Mouse (Mus musculus) thymus, postnatal 36 days (tissue): ENCODE results near the gene Ppp4r3a.
"Not testable (repeated sequence)": the region's sequence is repeated elsewhere in the genome, so short reads cannot be mapped to it uniquely, and the experiment has no call there.

Source experiments
- DNase-seq, 2 experiments: peaks; one replicate each; pipeline ENCODE4 v3.0.0; 2022; ENCODE audit warnings: mixed read lengths in 2 of 2

The Ppp4r3a gene

DNA sequence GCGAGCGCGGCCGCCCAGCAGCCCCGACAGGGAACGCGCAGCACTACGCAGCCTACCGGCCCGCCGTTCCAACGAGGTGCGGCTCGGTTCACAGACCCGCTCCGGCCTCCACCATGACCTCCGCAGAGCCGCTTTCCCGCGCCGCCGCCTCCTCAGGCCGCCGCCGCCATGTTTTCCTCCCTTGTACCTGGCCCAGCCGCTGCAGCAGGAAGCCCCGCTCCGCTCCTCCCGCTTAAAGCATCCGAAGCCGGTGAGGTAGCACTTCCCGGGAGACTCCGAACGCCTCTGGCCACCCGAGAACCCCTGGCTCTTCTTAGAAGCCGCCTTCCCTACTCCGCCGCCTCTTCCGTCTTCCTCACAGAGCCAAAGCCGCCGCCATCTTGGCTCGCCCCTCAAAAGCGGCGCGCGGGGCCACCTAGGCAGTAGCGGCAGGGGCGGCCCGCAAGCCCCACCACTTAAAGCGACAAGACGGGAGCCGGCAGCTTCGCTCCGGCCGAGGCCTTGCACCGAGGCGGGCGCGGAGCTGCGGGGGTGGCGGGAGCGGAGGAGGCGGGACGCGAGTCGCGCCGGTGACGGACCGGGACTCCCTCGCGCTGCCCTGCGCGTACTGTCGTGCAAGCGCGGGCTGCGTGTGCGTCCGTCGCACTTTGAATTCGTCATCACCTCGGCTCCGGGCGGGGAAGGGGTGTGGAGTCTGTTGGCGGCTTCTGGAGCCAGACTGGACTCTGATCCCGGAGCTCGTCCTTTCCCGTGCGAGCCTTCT, at the start of gene Ppp4r3a:
Gene Ppp4r3a, minus strand, starts transcription at position 627 of the 763 bp plus-strand sequence.
- DNase-seq, result peak; percentile 91

DNA sequence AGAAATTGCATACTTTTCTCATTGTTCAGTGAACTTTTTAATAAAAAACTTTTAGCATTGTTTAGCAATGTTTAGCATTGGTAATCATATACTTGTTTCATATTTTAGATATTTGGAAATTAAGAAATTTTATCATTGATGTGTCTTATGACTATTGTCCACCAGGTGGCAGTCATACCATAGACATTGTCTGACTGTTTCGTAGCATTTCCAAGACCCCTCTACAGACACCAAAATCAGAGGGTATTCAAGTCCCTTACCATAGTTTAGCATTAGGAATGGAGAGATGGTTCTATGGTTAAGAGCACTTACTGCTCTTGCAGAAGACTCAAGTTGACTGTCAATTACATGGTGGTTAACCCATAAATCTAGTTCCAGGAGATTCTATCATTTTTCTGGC, 39.5 kb upstream of the Ppp4r3a start:
- no peak for DNase-seq

DNA sequence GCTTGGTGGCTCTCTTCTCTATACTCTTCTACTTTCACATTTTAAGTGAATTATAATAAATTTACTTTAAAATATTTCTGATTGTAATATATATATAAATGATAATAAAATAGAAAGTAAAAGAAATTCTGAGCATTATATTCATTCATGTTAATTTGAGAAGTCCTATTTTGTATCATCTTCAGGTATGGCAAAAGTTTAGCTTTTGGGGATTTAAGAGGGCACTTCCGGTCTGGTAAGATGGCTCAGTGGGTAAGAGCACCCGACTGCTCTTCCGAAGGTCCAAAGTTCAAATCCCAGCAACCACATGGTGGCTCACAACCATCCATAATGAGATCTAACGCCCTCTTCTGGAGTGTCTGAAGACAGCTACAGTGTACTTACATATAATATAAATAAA, 38.6 kb upstream of the Ppp4r3a start:
- not testable (repeated sequence) for DNase-seq

- not testable (repeated sequence) for DNase-seq
These were observed 26.5 kb upstream of the Ppp4r3a start for GRCm38 (mm10) chr12:101109794-101110585.

DNA sequence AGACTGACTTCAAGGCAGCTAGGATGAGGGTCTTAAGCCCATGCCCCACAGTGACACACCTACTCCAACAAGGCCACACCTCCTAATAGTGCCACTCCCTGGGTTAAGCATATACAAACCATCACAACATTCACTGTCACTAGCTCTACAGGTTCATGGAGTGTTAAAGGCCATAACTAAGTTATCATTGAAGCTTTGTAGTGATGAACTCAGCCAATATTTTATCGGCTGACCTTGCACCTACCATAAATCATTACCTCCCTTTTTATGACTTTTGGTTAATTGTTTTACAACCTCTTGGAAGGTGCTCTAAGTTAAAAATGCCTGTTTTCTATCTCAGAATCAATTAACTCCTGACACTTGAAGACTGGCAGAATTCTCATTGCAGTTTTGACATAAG, 24.2 kb upstream of the Ppp4r3a start:
- DNase-seq, result no peak

GRCm38 (mm10) chr12:101105571-101105970, 22.1 kb upstream of the Ppp4r3a start:
- no peak for DNase-seq

DNA sequence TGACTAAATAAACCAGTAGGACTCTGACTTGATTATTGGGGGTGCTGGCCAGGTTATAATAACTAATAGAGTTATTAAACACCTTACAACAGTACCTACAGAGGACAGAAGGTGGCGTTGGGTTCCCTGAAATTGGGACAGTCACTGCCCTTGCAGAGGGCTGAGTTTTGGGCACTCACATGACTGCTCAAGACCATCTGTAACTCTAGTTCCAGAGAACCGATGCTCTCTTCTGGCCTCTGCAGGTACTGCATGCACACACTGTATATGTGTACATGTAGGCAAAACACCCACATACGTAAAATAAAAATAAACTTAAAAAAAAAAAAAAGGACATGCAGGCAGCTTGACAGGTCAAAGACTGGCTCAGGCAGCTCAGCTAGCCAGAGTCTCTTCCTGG, 19.1 kb upstream of the Ppp4r3a start:
- DNase-seq, result peak; percentile 48 to 55

DNA sequence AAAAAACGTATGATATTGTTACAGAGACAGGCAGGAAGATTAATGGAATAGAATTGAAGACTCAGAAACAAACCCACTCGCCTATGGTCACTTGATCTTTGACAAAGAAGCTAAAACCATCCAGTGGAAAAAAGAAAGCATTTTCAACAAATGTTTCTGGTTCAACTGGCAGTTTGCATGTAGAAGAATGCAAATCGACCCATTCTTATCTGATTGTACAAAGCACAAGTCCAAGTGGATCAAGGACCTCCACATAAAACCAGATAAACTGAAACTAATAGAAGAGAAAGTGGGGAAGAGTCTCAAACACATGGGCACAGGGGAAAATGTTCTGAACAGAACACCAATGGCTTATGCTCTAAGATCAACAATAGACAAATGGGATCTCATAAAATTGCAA, 10.2 kb upstream of the Ppp4r3a start:
- DNase-seq, result not testable (repeated sequence)

GRCm38 (mm10) chr12:101089955-101090354, 6.5 kb upstream of the Ppp4r3a start:
- no peak for DNase-seq

- no peak for DNase-seq
These were observed 3.9 kb upstream of the Ppp4r3a start for GRCm38 (mm10) chr12:101087406-101087805.

DNA sequence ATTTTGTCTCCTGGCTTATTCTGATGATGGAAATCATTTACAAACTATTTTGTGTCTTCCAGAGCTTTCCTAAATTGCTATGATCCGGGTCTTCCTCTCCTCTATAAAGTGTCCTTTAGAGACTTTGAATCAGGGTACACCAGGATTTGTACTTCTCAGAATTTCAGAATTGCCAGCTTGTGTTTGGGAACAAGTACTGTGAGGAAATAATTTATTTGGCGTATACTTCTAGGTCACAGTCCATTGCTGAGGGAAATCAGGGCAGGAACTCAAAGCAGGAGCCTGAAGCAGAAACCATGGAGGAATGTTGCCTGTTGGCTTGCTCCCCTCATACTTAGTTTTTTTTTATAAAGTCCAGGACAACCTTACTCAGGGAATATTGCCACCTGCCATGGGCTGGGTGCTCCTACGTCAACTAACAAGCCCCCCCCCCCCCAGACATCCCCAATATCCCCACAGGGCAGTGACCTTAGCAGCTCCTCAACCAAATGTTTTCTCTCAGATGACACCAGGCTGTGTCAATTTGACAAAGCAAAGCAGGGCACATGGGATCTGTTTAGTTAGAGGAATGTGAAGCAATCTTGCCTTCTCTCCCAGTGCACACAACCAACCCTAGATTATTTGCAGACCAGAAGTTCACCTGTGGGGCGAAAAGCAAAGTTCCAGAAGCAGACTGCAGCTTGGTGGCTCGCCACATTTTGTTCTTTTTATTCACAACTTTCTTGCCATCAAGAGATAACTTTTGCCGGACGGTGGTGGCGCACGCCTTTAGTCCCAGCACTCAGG, 1.6 kb upstream of the Ppp4r3a start:
- no peak for DNase-seq

DNA sequence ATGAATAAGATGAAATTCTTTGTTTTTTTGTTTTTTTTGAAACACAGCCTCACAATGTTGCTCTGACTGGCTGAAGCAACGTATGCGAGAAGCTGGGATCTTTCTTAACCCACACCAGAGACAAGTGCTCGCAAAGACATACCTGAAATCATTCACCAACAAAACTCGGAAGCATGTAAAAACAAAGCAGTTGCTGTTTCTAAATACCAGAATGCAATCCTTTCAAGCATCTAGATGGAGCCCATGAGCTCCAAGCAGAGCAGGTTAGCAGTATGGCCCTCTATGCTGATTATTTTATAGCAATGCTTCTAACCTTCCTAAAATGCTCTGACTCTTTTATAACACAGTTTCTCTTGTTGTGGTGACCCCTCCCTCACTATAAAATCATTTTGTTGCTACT, 735 bp upstream of the Ppp4r3a start:
- no peak for DNase-seq

DNA sequence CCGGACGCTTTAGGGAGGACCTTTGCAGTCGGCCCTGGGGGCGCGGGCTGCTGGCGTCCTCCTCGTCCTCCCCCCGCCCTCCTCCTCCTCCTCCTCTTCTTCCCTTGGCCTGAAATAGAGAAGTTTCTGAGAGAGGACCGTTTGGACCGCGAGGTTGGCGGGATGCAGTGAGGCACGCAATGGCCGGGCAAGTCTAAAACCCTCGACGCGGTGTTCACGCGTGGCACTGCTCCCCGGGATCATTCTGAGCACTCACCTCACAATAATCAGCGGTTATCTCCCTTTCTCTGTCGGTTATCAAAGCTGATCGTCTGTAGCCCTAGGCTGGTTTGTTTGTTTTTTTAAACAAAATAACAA, 315 bp upstream of the Ppp4r3a start:
- DNase-seq, result no peak

DNA sequence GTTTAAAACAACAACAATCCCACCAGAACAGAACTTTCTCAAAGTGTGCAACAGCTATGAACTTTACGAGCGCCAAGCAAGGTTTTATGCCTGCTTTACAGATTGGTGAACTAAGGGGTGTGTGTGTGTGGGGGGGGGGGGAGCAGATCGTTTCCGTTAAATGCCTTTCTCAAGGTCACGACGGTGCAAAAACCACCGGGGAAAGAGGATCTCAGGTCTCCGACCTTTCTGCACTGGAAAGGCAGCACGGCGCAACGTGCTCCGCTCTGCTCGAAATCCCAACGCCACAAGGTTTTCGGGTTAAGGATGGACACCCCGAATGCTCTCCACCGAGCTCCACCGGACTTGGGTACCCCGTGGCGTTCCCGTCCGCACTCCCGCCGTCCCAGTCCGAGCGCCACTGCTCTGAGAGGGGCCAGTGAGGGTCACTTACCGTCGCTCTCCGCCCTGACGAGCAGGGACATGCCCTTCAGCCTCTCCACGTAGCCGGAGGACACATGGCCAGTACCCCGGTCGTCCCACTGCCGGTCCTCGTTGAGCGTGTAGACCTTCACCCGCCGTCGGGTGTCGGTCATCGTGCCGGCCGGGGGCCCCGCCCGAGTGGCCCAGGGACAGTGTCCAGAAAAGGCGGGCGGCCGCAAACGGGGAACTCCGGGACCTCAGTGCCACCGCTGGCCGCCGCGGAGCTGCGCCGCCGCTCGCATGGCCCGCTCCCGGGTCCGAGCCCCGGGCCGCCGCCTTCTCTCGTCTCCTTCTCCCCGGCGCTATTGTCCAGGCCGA, 1.0 kb downstream of the Ppp4r3a start:
- peak; percentile 26 to 51 for DNase-seq

GRCm38 (mm10) chr12:101077955-101078354, 5.5 kb downstream of the Ppp4r3a start:
- no peak for DNase-seq

GRCm38 (mm10) chr12:101075433-101075832, 8.1 kb downstream of the Ppp4r3a start:
- no peak for DNase-seq

DNA sequence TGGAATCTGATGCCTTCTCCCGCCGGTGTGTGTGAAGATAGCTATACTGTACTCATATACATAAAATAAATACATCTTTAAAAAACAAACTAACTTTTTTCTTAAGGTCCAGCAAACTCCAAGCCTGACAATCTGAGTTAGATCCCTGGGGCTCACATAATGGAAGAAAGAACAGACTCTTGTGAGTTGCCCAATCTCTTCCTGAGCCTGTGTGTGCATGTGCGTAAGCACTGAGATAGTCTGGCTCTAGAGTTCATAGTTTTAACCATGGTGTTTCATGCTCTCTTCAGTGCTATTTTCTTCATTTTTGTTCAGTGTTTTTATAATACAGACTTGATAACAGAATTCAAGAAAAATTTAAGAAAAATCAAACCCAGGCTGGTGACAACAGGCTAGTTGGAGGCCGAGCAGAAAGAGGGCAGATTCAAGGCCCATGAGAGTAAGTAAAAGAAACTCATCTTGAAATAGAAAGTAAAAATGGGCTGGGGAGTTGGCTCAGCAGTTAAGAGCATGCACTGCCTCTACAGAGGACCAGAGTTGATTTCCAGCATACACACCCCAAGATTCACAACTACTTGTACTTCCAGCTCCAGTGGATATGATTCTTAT, 8.6 kb downstream of the Ppp4r3a start:
- no peak for DNase-seq

GRCm38 (mm10) chr12:101069813-101070212, 13.7 kb downstream of the Ppp4r3a start:
- no peak for DNase-seq

- no peak for DNase-seq
These were observed 17.2 kb downstream of the Ppp4r3a start for GRCm38 (mm10) chr12:101066329-101066728.

DNA sequence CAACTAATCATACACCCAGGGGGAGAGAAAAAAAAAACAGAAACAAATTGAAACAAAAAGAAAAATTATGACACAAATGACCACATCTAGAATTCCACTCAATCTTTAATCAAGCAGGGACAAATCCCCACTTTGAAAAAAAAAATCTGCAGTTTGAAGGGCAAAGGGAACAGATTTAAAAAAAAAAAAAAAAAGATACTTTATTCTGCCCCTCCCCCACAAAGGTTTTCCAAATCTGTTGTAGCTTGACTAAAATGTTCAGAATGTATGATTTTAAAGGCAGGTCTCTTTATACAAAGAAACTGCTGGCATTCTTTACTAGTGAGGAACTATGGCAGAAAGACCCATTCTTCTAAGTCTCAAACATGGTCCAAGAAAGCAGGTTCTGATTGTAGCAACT, 43.5 kb downstream of the Ppp4r3a start:
- no peak for DNase-seq

DNA sequence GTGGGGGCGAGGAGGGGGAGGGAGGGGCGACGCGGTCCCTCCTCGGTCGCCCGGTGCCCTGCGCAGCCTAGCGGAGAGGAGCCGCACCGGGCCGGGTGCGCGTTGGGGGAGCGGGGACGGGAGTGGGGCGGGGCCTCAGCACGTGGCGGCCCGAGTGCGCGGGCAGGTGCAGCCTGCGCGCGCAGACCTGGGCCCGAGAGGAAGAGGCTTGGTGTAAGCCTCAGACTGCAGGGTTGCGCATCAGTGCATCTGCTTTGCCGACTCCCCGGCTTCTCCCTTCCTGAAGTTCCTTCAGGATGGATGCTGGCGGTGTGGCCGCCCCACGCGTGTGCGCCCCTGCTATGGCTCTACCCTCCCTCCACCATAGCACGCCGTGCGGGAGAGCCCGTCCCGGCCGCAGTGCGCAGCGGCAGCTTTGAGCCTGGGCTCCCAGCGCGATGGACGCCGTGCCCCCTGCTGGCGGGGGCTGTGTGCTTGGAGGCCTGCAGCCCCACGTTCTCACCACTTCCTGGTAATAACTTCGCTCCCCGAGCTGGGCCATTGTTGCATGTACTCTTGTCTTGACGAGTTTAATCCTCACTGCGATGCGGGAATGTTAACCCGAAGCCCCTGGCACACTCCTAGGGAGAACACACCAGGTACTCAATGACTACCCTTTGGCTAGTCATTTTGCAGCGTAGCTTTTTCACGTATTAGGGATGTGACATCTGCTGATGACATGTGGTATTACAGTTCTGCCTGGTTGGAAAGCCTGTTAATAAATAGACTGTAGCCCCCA, 54.4 kb downstream of the Ppp4r3a start, which contains the start of gene Ccdc88c:
Gene Ccdc88c, minus strand, starts transcription at position 103 of the 778 bp plus-strand sequence.
- peak; percentile 95 to 97 for DNase-seq
